Mouse (Mus musculus): Measurements from ENCODE around the gene Zcchc17. TPM values are rescaled to one million over a fixed set of nuclear protein-coding genes. Genes with fewer than 3 reads are reported as not detected.

The Zcchc17 gene
- 37.3 TPM for polyA plus RNA-seq (2015; fragmentation: Illumina TruSeq; extraction: RNeasy Lipid Tissue Mini Kit (QIAGEN cat#74804); ENCODE audit: insufficient read depth, low replicate concordance)

DNA sequence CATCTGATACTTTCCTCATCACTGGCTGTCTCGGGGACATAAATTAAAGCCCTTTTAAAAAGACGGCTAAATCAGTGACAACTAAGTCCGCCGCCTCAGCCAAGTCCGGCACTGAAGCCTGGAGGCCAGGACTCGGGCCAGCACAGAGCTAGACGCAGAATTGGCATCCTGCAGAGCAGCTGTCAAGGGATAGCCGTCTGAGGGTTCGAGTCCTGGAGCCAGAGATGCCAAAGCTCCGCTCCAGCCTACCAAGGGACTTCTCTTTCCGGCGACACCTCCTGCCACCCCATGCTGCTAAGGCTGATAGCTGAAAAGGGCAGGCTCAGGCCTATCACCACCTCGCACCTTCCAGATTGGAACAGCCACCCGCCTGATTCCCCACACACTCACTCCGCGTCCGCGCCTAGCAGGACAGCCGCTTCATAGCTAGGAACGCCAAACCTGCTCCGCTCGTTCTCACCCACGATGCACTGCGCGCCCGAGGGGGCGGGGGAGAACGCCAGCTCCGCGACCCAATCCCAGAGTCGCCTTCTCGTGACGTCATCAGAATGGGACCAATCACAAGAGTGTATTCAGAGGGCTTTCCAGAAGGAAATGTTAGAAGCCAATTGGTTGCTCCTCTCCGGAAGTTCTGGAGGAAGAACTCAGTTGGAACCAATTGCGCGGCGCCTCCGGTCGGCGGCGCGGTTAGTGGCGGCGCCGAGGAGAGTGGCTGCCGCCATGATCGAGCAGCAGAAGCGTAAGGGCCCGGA is at the start of gene Zcchc17, which contains the start of gene Snrnp40:
Gene Zcchc17 (minus strand): TSS at position 458 of the 752 bp plus-strand sequence.
Gene Snrnp40 (plus strand): TSS at position 647 of the 752 bp plus-strand sequence.

DNA sequence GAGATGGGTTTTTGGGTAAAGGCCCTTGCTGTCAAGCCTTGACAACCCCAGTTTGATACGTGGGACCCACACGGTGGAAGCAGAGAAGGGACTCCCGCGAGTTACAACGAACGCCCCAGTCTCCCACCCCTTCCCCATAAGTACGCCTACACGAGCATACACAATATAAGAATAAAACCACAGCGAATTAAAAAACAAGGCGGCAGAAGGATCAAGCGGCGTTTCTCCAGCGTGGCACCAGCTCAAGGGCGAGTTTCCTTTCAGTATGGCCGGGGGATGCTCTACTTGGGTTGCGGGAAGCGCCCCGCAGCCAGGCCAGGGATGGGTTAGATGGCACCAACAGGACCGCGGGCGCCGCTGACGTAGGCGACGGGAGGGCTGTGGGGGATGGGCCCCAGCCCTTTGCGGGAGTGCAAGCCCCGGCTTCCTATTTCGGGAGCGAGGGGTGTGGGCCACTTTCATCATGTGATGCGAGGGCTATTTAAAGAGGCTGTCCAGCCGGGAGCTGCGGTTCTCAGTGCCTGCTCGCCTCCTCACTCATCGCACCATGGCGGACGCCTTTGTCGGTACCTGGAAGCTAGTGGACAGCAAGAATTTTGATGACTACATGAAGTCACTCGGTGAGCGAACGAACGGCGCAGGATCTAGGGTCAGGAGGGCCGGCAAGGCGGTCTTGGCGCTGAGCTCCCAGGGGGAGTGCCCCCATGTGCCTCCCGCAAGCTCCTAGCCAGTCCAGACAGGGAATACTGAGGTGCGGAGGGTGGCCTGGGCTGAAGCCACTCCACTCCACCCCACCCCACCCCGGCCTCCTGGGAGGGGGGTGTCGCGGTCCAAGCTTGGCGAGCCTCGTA is 51.3 kb downstream of the Zcchc17 start, which contains the start of the genes Fabp3 and Gm10570:
Gene Fabp3 (plus strand): TSS at position 365 of the 851 bp plus-strand sequence.
Gene Gm10570 (minus strand): TSS at position 444 of the 851 bp plus-strand sequence.

DNA sequence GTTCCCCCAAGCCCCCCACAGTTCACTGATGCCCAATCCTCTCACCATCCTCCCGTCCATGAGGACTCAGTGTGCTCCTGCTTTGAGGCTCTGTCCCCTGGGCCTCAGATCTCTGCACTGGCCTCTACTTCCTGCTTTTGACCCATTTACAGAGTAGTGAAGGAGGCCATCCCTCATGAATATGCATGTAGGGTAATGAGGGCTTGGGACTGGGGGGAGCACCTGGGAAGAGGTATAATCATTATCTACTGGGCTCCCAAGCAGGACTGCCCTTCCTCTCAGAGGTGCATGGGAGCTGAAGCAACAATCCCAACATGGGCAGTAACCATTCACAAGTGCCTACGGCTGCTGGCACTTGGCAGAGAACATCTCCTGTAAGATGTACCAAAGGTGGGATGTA is 80.6 kb downstream of the Zcchc17 start, which contains the start of gene Serinc2:
Gene Serinc2 (minus strand): TSS at position 101 of the 400 bp plus-strand sequence.

Other genes with a start within 250 kb of the Zcchc17 start
- not detected for gene Hcrtr1, start 220.6 kb downstream of the Zcchc17 start, polyA plus RNA-seq (2015; fragmentation: Illumina TruSeq; extraction: RNeasy Lipid Tissue Mini Kit (QIAGEN cat#74804); ENCODE audit: insufficient read depth, low replicate concordance)
- gene Tinagl1, start 184.8 kb downstream of the Zcchc17 start, polyA plus RNA-seq (2015; fragmentation: Illumina TruSeq; extraction: RNeasy Lipid Tissue Mini Kit (QIAGEN cat#74804); ENCODE audit: insufficient read depth, low replicate concordance) = 21.0 TPM
- gene Gm853, start 137.5 kb downstream of the Zcchc17 start, polyA plus RNA-seq (2015; fragmentation: Illumina TruSeq; extraction: RNeasy Lipid Tissue Mini Kit (QIAGEN cat#74804); ENCODE audit: insufficient read depth, low replicate concordance) = not detected
- not detected for gene Serinc2, start 80.7 kb downstream of the Zcchc17 start, polyA plus RNA-seq (2015; fragmentation: Illumina TruSeq; extraction: RNeasy Lipid Tissue Mini Kit (QIAGEN cat#74804); ENCODE audit: insufficient read depth, low replicate concordance)
- gene Fabp3, start 51.3 kb downstream of the Zcchc17 start, polyA plus RNA-seq (2015; fragmentation: Illumina TruSeq; extraction: RNeasy Lipid Tissue Mini Kit (QIAGEN cat#74804); ENCODE audit: insufficient read depth, low replicate concordance) = not detected
- gene Gm10570, start 51.3 kb downstream of the Zcchc17 start, polyA plus RNA-seq (2015; fragmentation: Illumina TruSeq; extraction: RNeasy Lipid Tissue Mini Kit (QIAGEN cat#74804); ENCODE audit: insufficient read depth, low replicate concordance) = not detected
- gene Snrnp40, start 189 bp upstream of the Zcchc17 start, polyA plus RNA-seq (2015; fragmentation: Illumina TruSeq; extraction: RNeasy Lipid Tissue Mini Kit (QIAGEN cat#74804); ENCODE audit: insufficient read depth, low replicate concordance) = 57.8 TPM
- gene Nkain1, start 214.2 kb upstream of the Zcchc17 start, polyA plus RNA-seq (2015; fragmentation: Illumina TruSeq; extraction: RNeasy Lipid Tissue Mini Kit (QIAGEN cat#74804); ENCODE audit: insufficient read depth, low replicate concordance) = 0.40 TPM

Measured in spleen, adult 10 weeks (tissue).